Mouse (Mus musculus) ES-E14 (cell line): ENCODE measurements around the gene Cited4. TPM values are rescaled to one million over a fixed set of nuclear protein-coding genes. Genes with fewer than 3 reads are reported as not detected.

ENCODE experiments used
- DNase-seq: peaks from one replicate; pipeline ENCODE4 v3.0.0-alpha.2; 2013; ENCODE audit warnings: low read depth, low spot score
- H3K27ac ChIP-seq: 2 replicates; pipeline ENCODE4 v1.5.1; 2012; ENCODE audit warnings: low read depth, mild to moderate bottlenecking, low read length, moderate library complexity, mixed read lengths; ENCODE audit not compliant: poor library complexity, insufficient read depth, severe bottlenecking
- H3K36me3 ChIP-seq: 2 replicates; pipeline ENCODE4 v1.6.1; 2012; ENCODE audit warnings: mild to moderate bottlenecking, low read length, moderate library complexity, mixed read lengths; ENCODE audit not compliant: control insufficient read depth, poor library complexity, insufficient read depth, severe bottlenecking
- H3K4me1 ChIP-seq, 2 experiments: fragments of 150-350 bp in 1 of 2; sonication (generic) in 1 of 2; 2 replicates each; pipeline ENCODE4 v1.6.1; 2012; ENCODE audit warnings: low read length in 2 of 2, mild to moderate bottlenecking in 1 of 2, mixed read lengths in 1 of 2; ENCODE audit not compliant: control insufficient read depth in 2 of 2, insufficient read depth in 2 of 2, poor library complexity in 1 of 2
- H3K4me3 ChIP-seq, 2 experiments: fragments of 150-350 bp in 1 of 2; sonication (generic) in 1 of 2; 2 replicates each; pipeline ENCODE4 v1.5.1; 2012; ENCODE audit warnings: low read length in 2 of 2, low read depth in 1 of 2, mild to moderate bottlenecking in 1 of 2, mixed read lengths in 1 of 2; ENCODE audit not compliant: insufficient read depth in 1 of 2, poor library complexity in 1 of 2, severe bottlenecking in 1 of 2
- H3K9ac ChIP-seq: 2 replicates; pipeline ENCODE4 v1.6.1; 2012; ENCODE audit warnings: low read depth, mild to moderate bottlenecking, low read length, mixed read lengths; ENCODE audit not compliant: poor library complexity, insufficient read depth, severe bottlenecking
- H3K9me3 ChIP-seq: fragments of 150-350 bp; sonication (generic); 2 replicates; pipeline ENCODE4 v1.6.1; 2012; ENCODE audit warnings: low read depth, mild to moderate bottlenecking, low read length; ENCODE audit not compliant: control insufficient read depth, insufficient read depth
- CHD2 ChIP-seq: IDR thresholded peaks from 2 replicates; pipeline ENCODE4 v1.6.1; 2014; ENCODE audit warnings: mild to moderate bottlenecking, low read depth, low read length, inconsistent platforms
- HCFC1 ChIP-seq: IDR thresholded peaks from 2 replicates; pipeline ENCODE4 v1.6.1; 2012; ENCODE audit warnings: low read length, inconsistent platforms, borderline replicate concordance; ENCODE audit not compliant: insufficient read depth
- MAFK ChIP-seq: IDR thresholded peaks from 2 replicates; pipeline ENCODE4 v1.6.1; 2014; ENCODE audit warnings: mild to moderate bottlenecking, low read depth, low read length, inconsistent platforms; ENCODE audit not compliant: insufficient read depth
- ZC3H11A ChIP-seq: IDR thresholded peaks from 2 replicates; pipeline ENCODE4 v1.6.1; 2012; ENCODE audit warnings: low read depth, mild to moderate bottlenecking, inconsistent platforms, low read length, borderline replicate concordance
- ZNF384 ChIP-seq: IDR thresholded peaks from 2 replicates; pipeline ENCODE4 v1.6.1; 2012; ENCODE audit warnings: low read depth, low read length, inconsistent platforms
- in situ Hi-C, 2 experiments: fragments of 600-800 bp; cut with MboI; formaldehyde crosslinking; loops; one replicate each; pipeline ENCODE4 v1.15.1; 2025; ENCODE audit warnings: low sequenced_read_pairs in 2 of 2, inconsistent platforms in 1 of 2; ENCODE audit not compliant: unreplicated experiment in 2 of 2
- total RNA-seq: library from RNA; depleted of rRNA; stranded (reverse); fragments of 300-350 nt; gene quantifications from 2 replicates; pipeline ENCODE4 v1.2.3, GENCODE M21; 2012

The Cited4 gene
- total RNA-seq, 1 experiment = 3.7 TPM

DNA sequence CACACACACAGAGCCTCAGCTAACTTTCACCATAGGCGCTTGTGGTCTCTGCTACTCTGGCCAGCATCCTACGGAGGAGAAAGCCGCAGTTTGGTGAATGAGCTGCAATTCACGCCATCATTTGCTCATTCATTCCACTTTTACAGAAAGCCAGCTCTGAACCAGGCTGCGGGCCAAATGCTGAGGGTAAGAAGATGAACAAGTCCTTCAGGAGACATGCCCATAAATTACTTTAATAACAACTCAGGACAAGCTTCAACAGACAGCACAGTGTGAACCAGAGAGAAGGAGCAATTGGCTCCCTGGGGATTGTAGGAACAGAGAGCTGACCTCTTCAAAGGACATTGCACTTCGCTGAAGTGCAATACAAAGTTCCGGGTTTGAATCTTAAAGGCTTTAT is 590 bp upstream of the Cited4 start:
- H3K9me3 ChIP-seq = no peaks in the 10 kb centered on the region
- no peak for DNase-seq
- H3K9ac ChIP-seq = no peak overlapping the region
- H3K4me1 ChIP-seq = peaks cover 0 to 3% of the 10 kb centered on the region in 2 experiments; a peak in 1 of 4 replicates
- no peak overlapping the region for H3K27ac ChIP-seq
- TF ChIP-seq MAFK (no peak), ZC3H11A (no peak), HCFC1 (no peak), ZNF384 (no peak), CHD2 (no peak)
- no peak overlapping the region for H3K4me3 ChIP-seq
- in situ Hi-C loops = no loop called here
- no peaks in the 10 kb centered on the region for H3K36me3 ChIP-seq

DNA sequence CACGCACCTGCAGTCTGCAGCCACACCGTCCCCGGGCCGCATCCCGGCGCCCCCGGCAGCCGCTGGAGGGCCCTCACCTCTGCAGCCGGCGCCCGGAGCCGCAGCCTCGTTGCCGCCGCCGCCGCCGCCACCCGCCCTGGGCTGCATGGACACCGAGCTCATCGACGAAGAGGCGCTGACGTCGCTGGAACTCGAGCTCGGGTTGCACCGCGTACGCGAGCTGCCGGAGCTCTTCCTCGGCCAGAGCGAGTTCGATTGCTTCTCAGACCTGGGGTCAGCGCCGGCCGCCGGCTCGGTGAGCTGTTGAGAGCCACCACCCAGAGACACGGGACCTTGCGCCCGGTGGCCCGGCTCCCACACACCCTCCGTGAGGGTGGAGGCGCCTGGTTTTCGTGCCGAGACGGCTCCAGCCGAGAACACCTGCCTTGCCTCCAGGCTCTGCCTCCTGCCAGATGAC is 701 bp downstream of the Cited4 start:
- no peak for TF ChIP-seq MAFK
- no peak for TF ChIP-seq ZC3H11A
- no peak for TF ChIP-seq HCFC1
- TF ChIP-seq ZNF384 = no peak
- TF ChIP-seq CHD2 = no peak
- H3K27ac ChIP-seq = no peak overlapping the region
- H3K9me3 ChIP-seq = no peaks in the 10 kb centered on the region
- H3K4me3 ChIP-seq = peak overlapping the region; percentile 58 to 90
- no peaks in the 10 kb centered on the region for H3K36me3 ChIP-seq
- H3K9ac ChIP-seq = peak overlapping the region; percentile 8
- H3K4me1 ChIP-seq = peaks cover 0 to 3% of the 10 kb centered on the region in 2 experiments; a peak in 1 of 4 replicates
- no peak for DNase-seq
- in situ Hi-C loops = no loop called here

DNA sequence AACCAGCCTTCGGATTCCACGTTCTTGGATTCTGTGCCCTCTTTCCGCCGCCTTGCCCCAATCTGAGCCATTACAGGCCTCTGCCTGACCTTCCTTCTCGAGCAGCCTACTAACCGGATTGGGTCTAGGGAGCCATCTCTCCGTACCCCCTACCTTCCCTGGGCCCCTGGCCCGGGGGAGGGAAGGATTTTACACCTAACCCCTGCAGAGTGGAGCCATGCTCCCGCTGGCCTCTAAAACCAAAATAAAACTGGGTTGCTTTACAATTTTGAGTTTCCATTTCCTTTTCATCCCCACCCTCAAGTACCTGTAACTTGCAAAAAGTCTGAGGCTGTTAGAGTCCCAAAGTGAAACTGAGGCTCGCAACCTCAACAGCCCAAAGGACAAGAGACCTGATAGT is 1.2 kb downstream of the Cited4 start:
- Histone ChIP-seq H3K36me3 (no peaks in the 10 kb centered on the region), H3K9me3 (no peaks in the 10 kb centered on the region)

DNA sequence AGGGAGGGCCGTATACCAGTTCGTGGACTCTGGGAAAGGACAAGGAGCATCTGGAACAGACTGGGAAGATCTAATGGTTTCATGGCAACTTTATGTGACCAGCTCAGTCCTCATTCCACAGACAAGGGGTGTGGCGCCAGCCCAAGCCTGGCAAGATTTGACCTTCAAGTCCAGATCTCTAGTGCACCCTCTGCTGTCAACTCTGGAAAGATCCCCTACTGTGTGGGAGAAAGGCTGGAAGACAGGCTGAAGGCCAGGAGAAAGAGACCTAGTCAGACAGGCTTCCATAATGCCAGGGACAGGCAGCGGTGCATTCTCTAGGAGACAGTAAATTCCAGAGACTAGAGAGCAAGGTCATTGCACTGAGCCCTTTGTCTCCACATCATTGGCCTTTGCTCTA is 2.2 kb downstream of the Cited4 start:
- in situ Hi-C loops = no loop called here
- TF ChIP-seq CHD2 = no peak
- no peak for TF ChIP-seq HCFC1
- no peak for TF ChIP-seq ZNF384
- no peak for TF ChIP-seq MAFK
- no peak for TF ChIP-seq ZC3H11A
- Histone ChIP-seq H3K27ac (no peak overlapping the region), H3K9ac (no peak overlapping the region), H3K36me3 (no peaks in the 10 kb centered on the region), H3K4me3 (no peak overlapping the region), H3K4me1 (peaks cover 0 to 3% of the 10 kb centered on the region in 2 experiments; a peak in 1 of 4 replicates), H3K9me3 (no peaks in the 10 kb centered on the region)
- DNase-seq = no peak

More for the DNA sequence above, 1.2 kb downstream of the Cited4 start:
- Histone ChIP-seq H3K9ac (peak overlapping the region; percentile 8), H3K4me3 (peak overlapping the region; percentile 58 to 90), H3K4me1 (peaks cover 0 to 3% of the 10 kb centered on the region in 2 experiments; a peak in 1 of 4 replicates), H3K27ac (no peak overlapping the region)
- in situ Hi-C loops = no loop called here
- no peak for TF ChIP-seq CHD2
- TF ChIP-seq ZC3H11A = no peak
- TF ChIP-seq ZNF384 = no peak
- TF ChIP-seq HCFC1 = no peak
- no peak for TF ChIP-seq MAFK
- DNase-seq = no peak

DNA sequence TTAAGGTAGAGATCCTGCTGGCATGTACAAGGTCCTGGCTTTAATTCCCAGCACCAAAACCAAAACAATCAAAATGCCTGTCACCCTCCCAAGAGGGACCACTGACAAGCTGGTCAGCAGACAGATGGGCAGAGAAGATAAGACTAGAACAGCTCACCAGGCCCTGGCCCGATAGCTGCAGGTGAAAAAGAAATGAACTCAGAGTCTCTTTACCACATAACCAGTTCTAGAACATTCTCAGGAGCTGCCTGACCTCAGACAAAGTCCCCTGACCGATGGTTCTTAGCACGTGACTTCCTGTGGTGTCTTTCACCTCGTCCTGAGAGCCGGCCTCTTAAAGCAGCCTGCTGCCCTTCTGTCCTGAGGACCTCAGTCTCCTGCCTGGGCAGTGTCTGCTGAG is 3.2 kb downstream of the Cited4 start:
- Histone ChIP-seq H3K9ac (no peak overlapping the region), H3K4me1 (peaks cover 0 to 3% of the 10 kb centered on the region in 2 experiments; a peak in 1 of 4 replicates), H3K36me3 (no peaks in the 10 kb centered on the region), H3K4me3 (no peak overlapping the region), H3K27ac (no peak overlapping the region), H3K9me3 (no peaks in the 10 kb centered on the region)
- in situ Hi-C loops = no loop called here
- no peak for DNase-seq
- no peak for TF ChIP-seq HCFC1
- TF ChIP-seq CHD2 = no peak
- no peak for TF ChIP-seq ZNF384
- no peak for TF ChIP-seq ZC3H11A
